Mouse (Mus musculus): ENCODE results near the gene Whrn.

Gene Whrn

DNA sequence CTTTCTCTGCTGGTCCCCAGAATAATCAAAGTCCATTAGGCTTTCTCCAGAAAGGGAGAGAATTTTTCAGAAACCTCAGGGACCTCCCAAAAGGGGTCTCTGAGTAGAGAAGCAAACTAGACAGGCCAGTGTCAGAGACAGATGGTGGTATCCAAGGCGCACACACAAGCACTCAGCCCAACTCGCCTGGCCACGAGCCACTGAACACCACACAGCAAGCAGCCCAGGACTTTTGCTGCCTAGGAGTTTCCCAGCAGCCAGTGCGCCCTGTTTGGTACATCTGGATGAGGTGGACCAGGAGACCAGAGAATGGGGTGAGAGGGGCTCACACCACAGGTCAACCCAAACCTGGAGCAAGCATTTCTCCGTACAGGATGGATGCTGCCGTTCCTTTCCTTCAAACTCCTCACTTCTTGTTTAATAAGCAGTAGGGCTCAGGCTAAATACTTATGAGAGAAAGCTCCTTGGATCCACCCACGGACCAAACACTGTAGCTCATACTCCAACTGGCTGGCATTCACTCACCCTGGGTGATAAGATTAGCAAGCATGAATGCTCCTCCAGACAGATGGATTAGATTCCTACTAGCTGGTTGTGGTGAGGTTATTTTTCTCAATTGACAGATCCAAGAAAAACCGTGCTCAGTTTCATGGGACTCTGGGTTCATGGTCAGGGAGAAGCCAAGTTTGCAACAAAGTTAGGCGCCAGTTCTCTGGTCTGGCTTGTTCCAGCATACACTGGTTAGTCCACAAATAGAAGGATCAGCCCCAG lies 2.3 kb downstream of the Whrn start:
- no peak for DNase-seq

DNA sequence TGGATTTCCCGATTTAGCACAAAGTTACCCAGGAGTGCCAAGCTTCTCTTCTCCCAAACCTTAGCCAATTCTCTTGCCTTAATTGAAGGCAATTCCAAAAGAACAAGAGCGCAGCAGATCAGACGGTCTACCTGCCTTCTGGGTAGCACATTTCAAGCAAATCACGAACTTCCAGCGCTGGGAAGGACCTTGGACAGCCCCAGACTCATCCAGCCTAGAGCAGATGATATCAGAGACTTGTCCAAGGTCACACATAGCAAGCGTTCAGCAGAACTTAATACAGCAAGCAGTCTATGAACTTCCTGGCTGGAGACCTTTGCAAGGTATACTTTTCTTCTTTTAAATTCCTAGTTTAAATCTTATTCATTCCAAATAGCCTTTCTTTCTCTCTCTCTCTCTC lies 4.3 kb downstream of the Whrn start:
- DNase-seq = no peak

DNA sequence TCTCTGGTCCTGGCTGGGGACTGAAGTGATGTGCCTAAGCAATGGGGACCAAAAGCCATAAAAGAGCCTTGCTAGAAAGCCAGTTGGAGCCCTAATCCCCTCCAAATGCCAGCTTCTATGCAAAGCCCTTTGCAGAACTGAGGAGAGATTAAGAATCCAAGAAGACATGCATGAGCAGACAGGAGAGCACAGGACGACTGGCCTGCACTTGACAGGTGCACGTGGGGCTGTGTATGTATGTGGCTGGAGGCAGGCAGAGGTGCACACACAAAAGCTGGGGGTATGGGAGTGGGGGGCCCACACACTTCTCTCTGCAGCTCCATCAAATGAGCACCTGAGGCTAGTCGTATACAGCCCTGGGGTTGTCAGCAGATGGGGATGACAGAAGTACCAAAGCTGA lies 5.6 kb downstream of the Whrn start:
- no peak for DNase-seq

DNA sequence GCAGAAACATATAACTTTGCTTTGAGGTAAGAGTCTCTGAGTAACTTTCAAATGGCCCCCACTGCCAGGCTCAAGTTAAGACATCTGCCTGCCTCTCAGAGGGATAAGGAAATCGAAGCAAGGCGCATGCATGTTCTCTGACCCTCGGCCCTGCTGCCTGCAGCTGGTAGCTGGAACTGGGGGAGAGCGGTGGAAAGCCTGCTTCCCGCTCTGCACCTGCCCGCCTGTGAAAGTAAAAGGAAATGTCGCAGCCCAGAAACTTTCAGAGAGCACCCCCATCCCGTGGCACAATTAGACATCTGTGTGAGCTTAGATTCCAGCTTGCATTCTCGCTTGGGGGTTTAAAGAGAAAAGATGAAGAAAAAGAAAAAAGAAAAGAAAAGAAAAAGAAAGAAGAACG lies 6.1 kb downstream of the Whrn start:
- DNase-seq = no peak

DNA sequence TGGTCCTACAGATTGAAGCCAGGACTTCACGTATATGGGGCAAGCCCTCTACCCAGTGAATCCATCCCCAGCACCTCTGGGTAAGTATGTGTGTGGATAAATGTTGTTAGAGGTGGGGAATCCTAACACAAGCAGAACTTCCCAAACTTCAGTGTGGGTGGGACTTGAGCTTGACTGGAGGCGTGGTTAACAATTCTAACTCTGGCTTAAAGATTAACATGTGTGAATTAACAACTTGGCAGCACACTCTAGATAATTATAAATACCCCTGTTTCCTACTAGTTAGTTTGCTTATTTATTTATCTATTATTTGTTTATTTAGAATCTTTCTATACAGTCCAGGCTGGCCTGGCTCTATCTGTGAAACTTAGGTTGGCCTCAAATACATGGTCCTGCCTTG lies 7.9 kb downstream of the Whrn start:
- DNase-seq = no peak

DNA sequence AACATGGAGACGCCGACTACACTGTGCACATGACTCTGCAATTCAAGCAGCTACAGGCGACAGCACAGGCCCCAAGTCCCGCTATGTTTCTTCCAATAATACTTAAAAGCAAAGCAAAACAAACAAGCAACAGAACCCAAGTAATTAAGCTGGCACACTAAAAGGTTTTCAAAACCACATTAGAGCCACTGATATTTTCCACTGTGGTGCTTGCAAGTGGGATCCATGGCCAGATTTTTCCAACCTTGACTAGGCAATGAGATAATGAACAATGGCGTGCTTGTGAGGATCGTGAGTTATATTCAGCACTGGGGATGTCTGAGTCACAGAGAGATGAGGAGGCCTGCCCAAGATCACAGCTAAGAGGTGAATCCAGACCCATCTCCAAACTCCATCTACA lies 8.5 kb downstream of the Whrn start:
- DNase-seq = no peak

DNA sequence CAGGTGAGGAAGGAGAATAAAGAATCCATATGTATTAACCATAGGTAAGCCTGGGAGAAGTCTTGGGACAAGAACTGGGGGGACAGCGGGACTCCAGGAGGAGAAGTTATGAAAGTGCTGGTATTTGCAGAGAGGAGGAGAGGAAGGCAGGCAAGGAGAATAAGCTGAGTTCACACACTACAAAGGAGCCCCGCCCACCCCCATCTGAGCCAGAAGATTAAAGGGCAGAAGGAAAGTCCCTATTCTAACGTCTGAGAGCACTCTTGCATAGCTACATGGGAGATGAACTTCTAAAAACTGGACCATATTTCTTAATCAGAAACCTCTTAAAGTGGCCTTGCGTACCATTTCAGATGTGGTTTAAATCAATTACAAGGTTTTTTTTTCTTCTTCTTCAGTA lies 9.3 kb downstream of the Whrn start:
- DNase-seq = no peak

DNA sequence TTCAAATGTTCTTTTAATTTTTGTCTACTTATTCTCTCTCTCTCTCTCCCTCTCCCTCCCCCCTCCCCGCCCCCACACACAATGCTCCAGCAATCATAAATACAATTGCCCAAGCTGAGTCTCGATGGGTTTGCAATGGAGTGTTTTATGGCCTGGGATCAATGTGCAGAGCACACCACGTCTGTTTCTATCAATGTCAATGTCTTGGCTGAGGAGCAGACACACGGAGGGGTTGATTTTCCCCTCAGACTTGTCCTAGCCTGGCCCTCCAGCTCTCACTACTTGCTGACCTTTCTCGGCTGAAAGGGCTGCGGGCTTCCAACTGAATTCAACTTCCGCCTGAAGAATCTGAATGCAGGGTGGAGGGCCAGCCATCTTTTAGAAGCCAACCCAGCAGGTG lies 12.1 kb downstream of the Whrn start:
- no peak for DNase-seq

DNA sequence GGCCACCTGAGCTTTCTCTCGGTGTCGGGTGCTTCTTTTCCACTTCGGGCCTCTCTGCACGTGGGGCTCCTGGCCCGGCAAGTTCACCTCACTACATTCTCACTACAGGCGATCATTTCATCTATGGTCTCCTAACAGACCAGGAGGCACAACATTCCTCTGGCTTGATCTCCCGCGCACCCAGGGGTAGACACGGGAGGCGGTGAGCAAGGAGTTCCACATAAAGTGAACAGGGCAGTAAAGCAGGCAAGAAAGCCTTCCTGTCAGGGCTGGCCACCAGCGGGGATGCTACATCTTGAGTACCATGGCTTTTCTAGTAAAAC lies 15.0 kb downstream of the Whrn start:
- no peak for DNase-seq

DNA sequence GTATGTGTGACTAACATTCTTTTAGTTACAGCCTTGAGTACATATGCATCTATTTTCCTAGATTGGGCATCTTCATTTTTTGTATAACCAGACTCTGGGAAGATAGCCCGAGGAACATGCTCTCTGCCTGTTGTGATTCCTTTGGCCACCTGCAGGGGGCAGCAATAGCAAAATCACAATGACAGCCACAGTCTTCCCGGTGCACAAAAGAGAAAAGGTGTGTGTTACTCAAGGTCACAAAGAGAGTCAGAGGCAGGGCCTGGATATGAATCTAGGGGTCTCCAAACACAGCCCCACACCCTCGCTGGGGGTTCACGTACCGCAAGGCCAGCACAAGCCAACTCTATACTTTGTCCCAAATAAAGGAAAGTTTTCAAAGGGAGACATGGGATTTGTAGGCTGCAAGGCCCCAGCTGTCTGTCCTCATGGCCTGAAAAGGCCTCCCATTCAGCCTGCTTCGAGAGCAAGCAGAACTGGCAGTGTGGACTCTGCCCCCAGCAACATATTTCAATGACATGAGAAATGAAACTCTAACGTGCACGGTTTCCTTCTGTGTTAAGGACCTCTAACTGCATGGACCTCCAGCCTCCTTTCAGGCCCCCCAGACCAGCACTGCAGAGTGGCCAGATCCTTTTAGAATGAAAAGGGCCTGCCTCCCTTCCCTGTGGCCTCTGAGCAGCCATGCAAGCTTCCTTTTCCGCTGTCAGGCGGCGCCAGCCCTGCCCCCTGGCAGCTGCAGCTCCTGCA lies 15.5 kb downstream of the Whrn start:
- peak; percentile 33 to 64 for DNase-seq

DNA sequence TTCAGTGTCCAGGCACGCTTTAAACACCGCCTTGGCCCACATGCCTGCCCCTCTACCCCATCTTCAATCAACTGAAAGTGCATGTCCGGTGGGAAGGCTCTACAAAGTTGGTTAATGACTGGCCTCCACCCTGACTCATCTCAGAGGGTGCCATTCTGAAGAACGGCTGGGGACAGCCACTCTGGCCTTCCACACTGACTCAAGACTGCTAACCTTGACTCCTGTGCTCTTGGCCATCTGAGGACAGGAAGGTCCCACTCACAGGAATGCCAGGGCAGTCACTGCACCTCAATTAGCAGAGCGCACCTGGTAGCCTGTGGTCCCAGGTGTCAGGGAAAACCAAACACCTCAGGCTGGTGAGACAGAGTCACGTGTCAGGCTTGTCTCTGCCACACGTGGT lies 17.8 kb downstream of the Whrn start:
- DNase-seq = no peak

DNA sequence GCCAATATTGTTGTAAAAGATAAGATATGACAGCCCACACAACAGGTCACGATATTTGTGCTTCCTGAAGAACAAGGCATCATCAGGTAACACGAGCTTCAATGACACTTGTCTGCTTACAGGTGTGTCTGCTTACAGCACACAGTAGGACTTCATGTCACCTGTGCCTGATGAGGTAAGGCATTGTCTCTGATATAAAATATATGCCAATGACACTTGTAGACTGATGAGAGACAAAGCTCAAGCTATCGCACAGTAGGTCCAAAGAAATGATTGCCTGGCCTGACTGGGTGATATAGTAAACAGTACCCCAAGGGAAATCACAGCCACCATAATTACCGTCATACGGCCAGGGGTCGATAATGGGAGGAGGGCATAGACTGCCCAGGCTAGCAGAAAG lies 18.9 kb downstream of the Whrn start:
- no peak for DNase-seq

DNA sequence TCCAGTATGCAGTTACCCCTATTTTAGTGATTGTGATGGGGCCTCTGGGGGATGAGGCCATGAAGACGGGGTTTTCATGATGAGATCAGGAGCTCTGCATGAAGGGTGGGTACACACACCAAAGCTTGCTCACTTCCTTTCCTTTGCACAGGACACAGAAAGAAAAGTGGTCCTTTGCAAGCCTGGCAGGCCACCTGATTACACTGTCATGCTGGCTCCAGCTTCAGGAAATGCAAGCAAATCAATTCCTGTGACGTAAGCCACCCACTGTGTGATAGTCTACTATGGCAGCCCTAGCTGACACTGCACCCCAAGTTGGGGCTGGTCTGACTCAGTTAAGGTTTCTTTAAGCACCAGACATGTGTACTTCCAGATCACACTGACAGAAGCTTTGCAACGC lies 20.6 kb downstream of the Whrn start:
- DNase-seq = no peak

DNA sequence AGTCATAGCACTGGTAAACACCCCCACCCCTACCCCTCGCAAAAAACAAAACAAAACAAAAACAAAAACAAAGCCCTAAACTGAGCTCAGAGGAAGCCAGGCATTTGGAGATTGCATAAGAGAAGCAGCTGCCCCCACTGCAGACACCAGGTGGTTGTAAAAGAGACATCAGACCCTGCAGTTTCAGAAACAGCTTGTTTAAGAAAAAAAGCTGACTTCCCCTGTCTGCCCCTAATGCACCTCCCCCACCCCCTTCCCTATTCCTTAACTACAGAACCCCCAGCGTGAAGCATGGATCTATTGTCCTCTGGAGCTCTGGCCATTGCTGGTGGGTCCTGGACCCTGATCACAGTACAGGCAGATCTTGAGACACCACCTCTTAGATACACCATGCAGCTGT lies 21.4 kb downstream of the Whrn start:
- DNase-seq = no peak

DNA sequence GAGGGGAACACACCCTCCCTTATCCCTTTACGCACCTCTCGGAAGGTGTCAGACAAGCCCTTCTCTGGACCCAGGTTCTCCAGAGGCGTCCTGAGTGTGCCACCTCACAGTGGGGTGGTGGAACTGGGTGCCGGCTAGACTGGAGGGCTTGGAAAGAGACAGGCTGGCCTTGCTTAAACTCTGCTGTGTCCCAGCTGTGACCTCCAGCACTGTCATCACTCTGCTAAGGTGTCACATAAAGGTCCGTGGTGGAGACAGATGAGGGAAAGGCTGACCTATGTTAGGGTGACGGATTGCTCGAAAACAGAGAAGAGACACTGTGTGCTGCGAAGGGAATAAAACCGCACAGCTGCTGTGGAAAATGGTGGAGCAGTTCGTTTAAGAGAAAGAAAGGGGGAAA lies 28.5 kb downstream of the Whrn start:
- no peak for DNase-seq

DNA sequence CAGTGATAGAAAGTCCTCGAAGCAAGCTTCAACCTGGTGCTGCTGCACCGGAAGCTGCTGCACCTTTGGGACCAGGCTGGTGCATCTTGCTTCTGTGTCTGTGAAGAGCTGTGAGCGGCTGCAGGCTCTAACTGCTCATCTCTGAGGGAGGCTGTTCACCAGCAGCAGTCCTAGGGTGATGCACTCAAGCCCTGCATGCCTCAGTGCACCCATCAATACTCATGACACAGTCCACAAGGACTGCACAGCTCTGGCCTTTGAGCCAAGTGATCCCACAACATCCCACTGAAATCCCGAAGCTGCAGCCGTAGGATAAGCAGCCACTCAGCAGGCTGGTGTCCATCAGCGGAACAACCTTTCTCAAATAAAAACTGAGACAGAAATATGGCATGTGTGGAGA lies 29.6 kb downstream of the Whrn start:
- DNase-seq = no peak

DNA sequence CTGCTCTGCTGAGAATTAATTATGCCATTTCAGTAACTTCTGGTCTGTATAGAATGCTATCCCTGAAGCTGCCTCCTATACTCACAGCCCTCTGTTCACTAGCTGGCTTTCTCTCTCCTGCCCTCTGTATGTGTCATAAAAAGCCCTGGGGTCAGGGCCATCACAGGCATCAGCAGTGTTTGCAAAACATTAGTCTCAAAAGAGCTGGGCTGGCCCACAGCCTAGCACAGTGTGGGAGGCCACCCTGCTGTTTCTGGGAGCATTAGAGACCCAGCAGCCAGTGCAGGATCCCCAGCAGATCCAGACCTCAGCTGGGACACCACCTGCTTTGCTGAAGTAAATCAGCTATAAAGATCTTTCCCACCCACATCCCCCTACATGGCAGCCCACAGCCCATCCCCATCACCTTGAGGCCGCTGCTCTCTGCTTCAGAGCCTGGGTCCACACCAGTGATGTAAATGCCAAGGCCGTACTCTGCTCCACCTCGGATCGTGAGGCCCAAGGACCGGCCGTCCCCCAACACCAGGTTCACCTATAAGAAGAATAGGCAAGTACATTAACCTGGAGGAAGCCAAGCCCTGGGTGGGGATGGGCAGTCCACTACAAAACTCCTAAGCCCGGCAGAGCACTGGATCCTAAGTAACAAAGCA lies 34.8 kb downstream of the Whrn start:
- DNase-seq = no peak

DNA sequence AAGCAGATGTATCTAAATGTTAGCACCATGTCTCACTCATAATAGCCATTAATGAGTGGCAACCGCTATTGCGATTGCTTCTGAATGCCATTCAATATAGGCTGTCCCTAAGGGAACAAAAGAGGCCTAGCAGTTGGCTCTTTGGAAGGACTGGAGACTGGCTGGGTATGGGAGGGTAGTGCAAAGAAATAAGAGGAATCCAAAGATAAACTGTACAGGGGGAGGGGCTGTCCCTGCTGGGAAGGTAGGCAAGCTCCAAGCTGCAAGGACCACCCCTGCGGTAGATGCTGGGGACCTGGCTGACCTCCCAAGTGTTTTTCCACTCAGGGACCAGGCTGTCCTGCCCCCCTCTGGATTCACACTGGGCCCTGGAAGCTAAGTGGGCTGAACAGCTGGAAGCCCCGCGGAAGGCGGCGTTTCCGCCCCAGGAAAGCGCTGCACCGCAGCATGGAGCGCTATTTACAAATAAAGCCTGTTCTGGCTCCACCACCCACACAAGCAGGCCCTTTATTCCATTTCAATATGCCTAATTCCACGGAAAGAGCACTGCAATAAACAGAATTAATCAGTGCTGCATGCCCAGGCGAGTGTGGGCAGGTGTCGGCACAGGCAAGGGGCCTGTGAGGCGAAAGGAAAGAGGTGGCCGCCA lies 36.5 kb downstream of the Whrn start:
- DNase-seq = peak; percentile 19 to 63

DNA sequence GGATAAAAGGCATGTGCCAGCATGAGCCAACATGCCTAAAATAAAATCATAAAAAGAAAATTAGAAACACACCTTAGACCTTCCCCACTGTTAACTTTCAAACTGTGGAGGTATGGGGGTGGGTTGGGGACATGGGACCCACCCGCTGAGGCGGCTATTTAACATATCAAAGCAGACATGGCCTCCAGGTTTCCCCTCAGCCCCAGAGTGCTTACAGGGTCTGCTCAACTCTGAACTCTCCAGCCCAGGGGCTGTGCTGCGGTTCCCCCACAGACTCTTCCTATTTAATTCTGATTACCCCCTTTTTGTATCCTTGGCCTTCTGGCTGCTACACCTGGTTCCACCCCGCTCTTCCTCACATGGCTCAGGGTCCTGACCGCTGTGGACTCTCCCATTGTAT lies 39.2 kb downstream of the Whrn start:
- no peak for DNase-seq

DNA sequence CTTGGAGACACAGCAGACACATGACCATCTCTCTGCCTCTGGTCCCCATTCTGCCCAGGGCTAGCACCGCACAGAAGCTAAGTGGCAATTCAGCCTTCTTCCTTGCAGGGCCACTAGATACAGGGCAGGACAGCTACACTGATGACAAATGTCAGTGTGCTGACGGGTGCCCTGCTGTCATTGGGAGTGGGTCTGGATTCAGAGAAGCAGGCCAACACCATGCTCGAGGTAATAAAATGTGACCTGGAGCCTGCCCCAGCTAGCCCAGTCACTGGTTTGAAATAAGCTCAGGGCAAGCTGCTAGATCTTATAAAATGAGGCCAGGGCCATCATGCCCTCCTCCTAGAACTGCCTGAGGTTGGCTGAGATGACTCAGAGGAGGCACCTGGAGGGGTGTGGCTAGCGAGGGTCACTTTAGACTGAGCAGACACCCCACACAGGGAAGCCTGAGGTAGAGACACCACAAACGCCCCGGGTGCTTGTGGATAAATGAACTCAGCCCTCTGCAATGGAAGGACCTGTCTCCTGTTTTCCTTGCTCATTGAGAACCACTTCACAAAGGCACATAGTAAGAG lies 41.8 kb downstream of the Whrn start:
- no peak for DNase-seq

DNA sequence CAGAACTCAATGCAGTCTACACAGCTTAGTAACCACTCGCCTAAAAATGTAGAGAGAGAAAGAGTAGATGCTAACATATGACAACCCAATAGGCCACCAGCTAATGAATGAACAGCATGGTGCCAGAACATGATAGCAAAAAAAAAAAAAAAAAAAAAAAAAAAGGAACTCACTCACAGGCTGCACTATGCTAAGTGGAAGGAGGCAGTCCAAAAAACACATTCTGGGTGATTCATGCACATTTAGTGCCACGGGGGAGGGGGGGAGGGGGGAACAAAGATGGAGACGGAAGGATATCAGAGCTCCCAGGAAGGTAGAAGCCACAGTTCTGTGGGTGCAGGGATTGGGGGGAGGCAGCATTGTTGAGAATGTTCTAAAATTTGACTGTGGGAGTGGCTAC lies 43.2 kb downstream of the Whrn start:
- DNase-seq = no peak

DNA sequence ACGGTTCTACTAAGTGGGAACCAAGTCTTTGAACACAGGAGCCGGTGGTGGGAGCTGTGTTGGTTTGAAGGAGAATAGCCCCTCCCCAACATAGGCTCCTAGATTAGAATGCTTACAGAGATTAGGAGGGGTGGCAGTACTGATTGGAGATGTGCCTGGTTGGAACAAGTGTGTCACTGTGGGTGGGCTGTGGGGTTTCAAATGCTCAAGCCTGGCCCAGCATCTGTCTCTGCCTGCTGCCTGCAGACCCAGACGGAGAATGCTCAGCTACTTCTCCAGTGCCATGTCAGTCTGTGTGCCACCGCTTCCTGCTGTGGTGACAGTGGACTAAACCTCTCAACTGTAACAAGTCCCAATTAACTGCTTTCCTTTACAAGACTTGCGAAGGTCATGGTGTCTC lies 45.2 kb downstream of the Whrn start:
- DNase-seq = no peak

DNA sequence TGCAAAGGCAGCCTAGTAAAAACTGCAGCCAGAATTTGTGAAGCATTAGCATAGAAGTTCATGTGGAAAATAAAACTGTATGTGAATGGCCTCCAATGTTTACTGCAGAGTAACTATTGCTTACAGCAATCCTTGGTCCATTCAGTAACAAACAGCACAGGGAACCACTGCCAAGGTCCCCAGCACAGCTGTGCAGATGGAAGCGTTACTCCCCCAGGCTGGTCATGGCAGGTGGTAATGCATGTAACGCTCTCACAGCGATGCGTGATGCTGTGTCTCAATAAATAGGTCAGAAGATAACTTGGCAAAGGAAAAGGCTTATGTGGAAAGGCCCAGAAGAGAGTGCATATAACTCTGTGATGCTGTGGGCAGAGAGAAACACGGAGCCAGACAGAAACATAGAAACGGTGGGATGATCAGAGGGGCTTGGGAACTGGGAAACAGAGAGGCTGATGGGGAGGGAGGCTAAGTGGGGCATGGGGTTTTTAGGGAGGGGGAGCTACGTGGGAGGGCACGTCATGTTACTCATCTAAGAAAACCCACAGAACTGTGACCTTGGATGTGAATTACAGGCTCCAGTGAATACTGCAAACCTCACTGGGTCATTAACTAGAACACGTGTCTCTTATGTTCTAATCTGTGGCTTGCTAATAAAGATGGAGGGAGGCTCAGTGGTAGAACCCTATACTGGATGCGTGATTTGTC lies 51.3 kb downstream of the Whrn start:
- DNase-seq = no peak

Data from lung, postnatal 4 days (tissue).